Mouse (Mus musculus) stomach, postnatal 0 days (tissue): ENCODE results near the gene Inpp4a.

Experiments used
- CTCF ChIP-seq: IDR thresholded peaks from 2 replicates; pipeline ENCODE4 v1.5.1; 2016; ENCODE audit warnings: antibody characterized with exemption, low read depth, mild to moderate bottlenecking, moderate library complexity
- EP300 ChIP-seq: optimal IDR thresholded peaks from 2 replicates; pipeline ENCODE3; 2016; ENCODE audit warnings: antibody characterized with exemption

DNA sequence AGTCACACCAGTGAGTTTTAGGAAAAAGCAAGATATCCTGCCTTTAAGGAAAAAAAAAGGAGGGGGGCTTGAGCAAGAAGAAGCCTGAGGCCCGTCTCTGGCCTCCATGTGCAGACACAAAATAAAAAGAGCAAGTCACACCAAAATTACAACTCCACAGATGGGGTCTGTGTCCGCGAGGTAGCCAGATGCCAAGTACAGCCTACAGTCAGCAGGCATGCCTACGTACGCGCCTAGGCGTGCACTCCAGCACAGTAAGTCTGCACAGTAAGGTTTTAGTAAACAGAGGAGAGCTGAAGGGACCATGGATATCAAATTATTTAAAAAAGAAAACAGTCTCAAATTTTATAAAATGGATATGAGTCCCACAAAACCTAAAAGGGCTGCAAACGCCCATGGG is 151.6 kb downstream of the Inpp4a start:
- TF ChIP-seq CTCF (no peak), EP300 (no peak)
